Mouse (Mus musculus): ENCODE data around the gene Gstt2. TPM values are rescaled to one million over a fixed set of nuclear protein-coding genes. Genes with fewer than 3 reads are reported as not detected.
"Not testable (repeated sequence)": the region's sequence is repeated elsewhere in the genome, so short reads cannot be mapped to it uniquely, and the experiment has no call there.

The Gstt2 gene
- total and polyA plus RNA-seq, 2 experiments from 2014 or later: 10.2 to 11.1 TPM

- ATAC-seq (no peak), DNase-seq (ENCODE audit: low spot score) (peak; percentile 27)
- no peaks in the 10 kb centered on the region for H3K9me3 ChIP-seq (ENCODE audit: low read length)
- peak overlapping the region; percentile 69 for H3K4me2 ChIP-seq (ENCODE audit: low read depth, low read length)
- H3K9ac ChIP-seq (replicated peaks; ENCODE audit: low read length): peak overlapping the region; percentile 79; the same call in 1 of the 2 replicates
- H3K4me3 ChIP-seq (ENCODE audit: low read length): peak overlapping the region; percentile 57; the same call in 1 of the 2 replicates
- no peak for TF ChIP-seq CTCF (IDR thresholded peaks at IDR 0.05; ENCODE audit: low read depth)
- peak overlapping the region; percentile 93 for H3K27ac ChIP-seq
- WGBS: 19% methylated on average over 7 of the region's 7 CpGs
- H3K27me3 ChIP-seq (ENCODE audit: insufficient read depth, low read length): no peaks in the 10 kb centered on the region
- 0 out of 2 replicates have a peak, but pooled peaks cover 7% of the 10 kb centered on the region for H3K4me1 ChIP-seq (ENCODE audit: insufficient read depth, low read length)
- peaks cover 5% of the 10 kb centered on the region for H3K36me3 ChIP-seq (ENCODE audit: insufficient read depth, low read length)
These were observed 23.5 kb upstream of the Gstt2 start for GRCm38 (mm10) chr10:75860746-75861145.

DNA sequence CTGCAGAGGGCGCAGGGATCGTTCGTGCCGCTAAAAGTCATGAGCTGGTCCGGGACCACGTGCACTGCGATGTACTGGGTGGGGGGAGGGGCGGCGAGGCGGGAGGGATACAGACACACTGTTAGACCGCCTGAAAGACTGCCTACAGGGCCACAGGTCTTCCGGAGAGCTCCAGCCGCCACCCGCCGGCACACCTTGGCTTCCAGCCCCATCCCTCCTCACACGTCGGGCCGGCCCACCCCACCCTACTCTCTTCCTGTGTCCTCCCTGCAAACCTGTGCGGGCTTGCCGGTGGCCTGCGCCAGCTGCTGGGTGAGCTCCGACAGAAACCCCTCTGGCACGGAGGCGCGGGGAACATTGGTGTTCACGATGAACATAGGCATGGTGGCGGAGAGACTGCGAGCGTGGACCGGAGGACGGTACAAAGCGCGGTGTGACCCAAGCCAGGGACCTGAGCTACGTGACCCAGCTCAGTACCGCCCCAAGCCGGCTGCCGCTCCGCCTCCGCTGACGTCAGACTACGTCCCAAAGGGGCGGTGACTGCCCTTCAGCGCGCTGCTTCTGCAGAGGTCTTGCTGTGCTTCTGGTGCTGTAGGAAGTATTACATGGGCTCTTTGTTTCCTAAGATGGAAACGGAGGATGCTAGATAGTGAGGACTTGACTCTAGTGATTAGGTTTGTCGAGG is 22.7 kb upstream of the Gstt2 start, which contains the start of gene Mif:
Gene Mif, minus strand, starts transcription at position 455 of the 685 bp plus-strand sequence.
- not testable (repeated sequence) for H3K36me3 ChIP-seq (ENCODE audit: insufficient read depth, low read length); H3K4me1 ChIP-seq (ENCODE audit: insufficient read depth, low read length); H3K27me3 ChIP-seq (ENCODE audit: insufficient read depth, low read length); H3K9me3 ChIP-seq (ENCODE audit: low read length)
- Histone ChIP-seq H3K9ac (replicated peaks; ENCODE audit: low read length) (peak within 1 kb of the TSS; percentile 79), H3K4me3 (ENCODE audit: low read length) (peak within 1 kb of the TSS; percentile 57), H3K27ac (peak within 1 kb of the TSS; percentile 93), H3K4me2 (ENCODE audit: low read depth, low read length) (peak within 1 kb of the TSS; percentile 69)
- DNase-seq (ENCODE audit: low spot score) (peak; percentile 95), ATAC-seq (peak; percentile 95)
- peak; percentile 41 for TF ChIP-seq CTCF (IDR thresholded peaks at IDR 0.05; ENCODE audit: low read depth)
- under 1% methylated on average over 44 of the region's 46 CpGs for WGBS

- WGBS: 3% methylated on average over 26 of the region's 27 CpGs
- peak overlapping the region; percentile 79 for H3K9ac ChIP-seq (replicated peaks; ENCODE audit: low read length)
- peak overlapping the region; percentile 69 for H3K4me2 ChIP-seq (ENCODE audit: low read depth, low read length)
- DNase-seq (ENCODE audit: low spot score): peak; percentile 78
- peak overlapping the region; percentile 57 for H3K4me3 ChIP-seq (ENCODE audit: low read length)
- H3K36me3 ChIP-seq (ENCODE audit: insufficient read depth, low read length): peaks cover 5% of the 10 kb centered on the region
- TF ChIP-seq CTCF (IDR thresholded peaks at IDR 0.05; ENCODE audit: low read depth): no peak
- H3K4me1 ChIP-seq (ENCODE audit: insufficient read depth, low read length): 0 out of 2 replicates have a peak, but pooled peaks cover 7% of the 10 kb centered on the region
- H3K27ac ChIP-seq: peak overlapping the region; percentile 93
- H3K9me3 ChIP-seq (ENCODE audit: low read length): no peaks in the 10 kb centered on the region
- ATAC-seq: peak; percentile 85
- H3K27me3 ChIP-seq (ENCODE audit: insufficient read depth, low read length): no peaks in the 10 kb centered on the region
These were observed 22.0 kb upstream of the Gstt2 start for GRCm38 (mm10) chr10:75859107-75859746.

- Histone ChIP-seq H3K4me1 (ENCODE audit: insufficient read depth, low read length) (0 out of 2 replicates have a peak, but pooled peaks cover 7% of the 10 kb centered on the region), H3K9ac (replicated peaks; ENCODE audit: low read length) (no peak overlapping the region), H3K36me3 (ENCODE audit: insufficient read depth, low read length) (peaks cover 5% of the 10 kb centered on the region), H3K9me3 (ENCODE audit: low read length) (no peaks in the 10 kb centered on the region), H3K4me3 (ENCODE audit: low read length) (no peak overlapping the region), H3K27me3 (ENCODE audit: insufficient read depth, low read length) (no peaks in the 10 kb centered on the region), H3K4me2 (ENCODE audit: low read depth, low read length) (no peak overlapping the region), H3K27ac (no peak overlapping the region)
- no peak for ATAC-seq
- no peak for TF ChIP-seq CTCF (IDR thresholded peaks at IDR 0.05; ENCODE audit: low read depth)
- 81% methylated on average over 4 of the region's 4 CpGs for WGBS
- DNase-seq (ENCODE audit: low spot score): no peak
These were observed 20.4 kb upstream of the Gstt2 start for GRCm38 (mm10) chr10:75857598-75857997.

DNA sequence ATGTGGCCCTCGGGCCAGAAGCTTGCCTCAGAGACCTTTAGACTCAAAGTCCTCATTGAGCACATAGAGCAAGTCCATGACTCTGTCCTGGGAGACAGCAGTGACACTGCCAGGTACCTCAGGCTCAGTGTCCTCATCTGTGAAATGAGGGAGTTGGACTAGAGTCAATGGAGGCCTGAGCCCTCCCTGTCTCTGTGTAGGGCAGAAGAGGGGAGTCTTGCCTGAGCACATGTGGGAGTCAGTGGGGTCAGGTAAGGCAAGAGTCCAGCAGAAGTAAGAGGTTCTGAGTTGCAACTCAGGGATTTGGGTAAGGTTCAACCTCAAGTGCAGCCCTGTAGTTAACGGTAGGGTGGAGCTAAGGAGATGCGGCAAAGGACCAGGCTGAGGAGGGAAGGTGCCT is 19.8 kb upstream of the Gstt2 start:
- H3K27me3 ChIP-seq (ENCODE audit: insufficient read depth, low read length): no peaks in the 10 kb centered on the region
- no peak overlapping the region for H3K4me2 ChIP-seq (ENCODE audit: low read depth, low read length)
- peaks cover 5% of the 10 kb centered on the region for H3K36me3 ChIP-seq (ENCODE audit: insufficient read depth, low read length)
- TF ChIP-seq CTCF (IDR thresholded peaks at IDR 0.05; ENCODE audit: low read depth): no peak
- H3K4me1 ChIP-seq (ENCODE audit: insufficient read depth, low read length): 0 out of 2 replicates have a peak, but pooled peaks cover 7% of the 10 kb centered on the region
- H3K9me3 ChIP-seq (ENCODE audit: low read length): no peaks in the 10 kb centered on the region
- no peak overlapping the region for H3K4me3 ChIP-seq (ENCODE audit: low read length)
- ATAC-seq (no peak), DNase-seq (ENCODE audit: low spot score) (no peak)
- H3K27ac ChIP-seq: no peak overlapping the region
- 83% methylated on average over 3 of the region's 3 CpGs for WGBS
- H3K9ac ChIP-seq (replicated peaks; ENCODE audit: low read length): no peak overlapping the region

DNA sequence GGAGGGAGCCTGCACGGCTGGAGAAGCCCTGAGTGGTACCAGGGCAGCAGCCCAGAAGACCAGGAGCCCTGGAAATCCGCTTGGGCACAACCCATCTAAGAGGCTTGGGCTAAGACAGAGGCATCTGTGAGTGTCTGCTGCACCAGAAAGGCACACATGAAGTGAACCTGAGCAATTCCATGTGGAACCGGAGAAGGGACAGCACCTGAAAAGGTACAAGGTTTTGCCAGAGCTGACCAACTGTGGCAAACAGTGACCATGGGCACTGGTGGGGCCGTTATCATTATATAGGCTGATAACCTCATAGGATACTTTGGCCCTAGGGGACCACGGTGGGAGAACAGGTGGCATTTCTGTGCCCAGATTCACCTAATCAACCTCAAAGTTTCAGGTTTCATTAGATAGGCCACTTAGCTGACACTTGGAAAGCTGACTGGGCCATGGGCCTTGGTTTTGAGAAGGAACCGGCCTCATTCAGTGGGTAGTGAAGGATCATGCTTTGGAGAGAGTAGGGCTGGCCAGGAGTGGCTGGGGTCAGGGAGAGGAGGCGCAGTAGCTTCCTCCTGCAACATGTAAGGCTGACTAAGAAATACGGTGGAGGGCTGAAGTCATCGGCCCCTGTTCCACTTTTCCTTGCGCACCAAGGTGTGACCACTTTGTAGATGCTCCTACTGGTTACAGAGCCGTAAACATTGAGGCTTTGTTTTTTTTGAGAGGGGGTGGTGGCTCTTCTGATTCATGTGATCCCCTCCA is 19.1 kb upstream of the Gstt2 start:
- H3K4me2 ChIP-seq (ENCODE audit: low read depth, low read length): no peak overlapping the region
- no peak overlapping the region for H3K4me3 ChIP-seq (ENCODE audit: low read length)
- no peaks in the 10 kb centered on the region for H3K9me3 ChIP-seq (ENCODE audit: low read length)
- ATAC-seq (no peak), DNase-seq (ENCODE audit: low spot score) (no peak)
- no peaks in the 10 kb centered on the region for H3K27me3 ChIP-seq (ENCODE audit: insufficient read depth, low read length)
- peaks cover 5% of the 10 kb centered on the region for H3K36me3 ChIP-seq (ENCODE audit: insufficient read depth, low read length)
- TF ChIP-seq CTCF (IDR thresholded peaks at IDR 0.05; ENCODE audit: low read depth): no peak
- H3K4me1 ChIP-seq (ENCODE audit: insufficient read depth, low read length): peaks cover 9% of the 10 kb centered on the region
- 86% methylated on average over 11 of the region's 11 CpGs for WGBS
- H3K27ac ChIP-seq: no peak overlapping the region
- H3K9ac ChIP-seq (replicated peaks; ENCODE audit: low read length): no peak overlapping the region
